Mouse (Mus musculus) midbrain, embryonic 16.5 days (tissue): ENCODE measurements around the gene Sdhd. TPM values are rescaled to one million over a fixed set of nuclear protein-coding genes. Genes with fewer than 3 reads are reported as not detected.
"Not testable (repeated sequence)": the region's sequence is repeated elsewhere in the genome, so short reads cannot be mapped to it uniquely, and the experiment has no call there.

Experiments
- ATAC-seq: fragments of 200-750 bp; cut with Nextera tagmentation; 2 replicates; pipeline ENCODE4 v1.8.0; 2017; ENCODE audit warnings: moderate TSS enrichment
- H3K27ac ChIP-seq: fragments of 300-500 bp; sonication (generic); 2 replicates; pipeline ENCODE4 v1.5.1; 2014; ENCODE audit warnings: mild to moderate bottlenecking, low read length, mixed read lengths
- H3K27me3 ChIP-seq: fragments of 300-500 bp; sonication (generic); 2 replicates; pipeline ENCODE4 v1.6.1; 2014; ENCODE audit warnings: low read depth, low read length, mixed read lengths; ENCODE audit not compliant: control insufficient read depth, insufficient read depth
- H3K36me3 ChIP-seq: fragments of 300-500 bp; sonication (generic); 2 replicates; pipeline ENCODE4 v1.6.1; 2014; ENCODE audit warnings: mild to moderate bottlenecking, low read length, moderate library complexity, mixed read lengths; ENCODE audit not compliant: control insufficient read depth, insufficient read depth
- H3K4me1 ChIP-seq: fragments of 300-500 bp; sonication (generic); 2 replicates; pipeline ENCODE4 v1.6.1; 2014; ENCODE audit warnings: mild to moderate bottlenecking, low read length, mixed read lengths; ENCODE audit not compliant: control insufficient read depth, insufficient read depth
- H3K4me2 ChIP-seq: fragments of 300-500 bp; sonication (generic); 2 replicates; pipeline ENCODE4 v1.6.1; 2014; ENCODE audit warnings: mild to moderate bottlenecking, low read length, mixed read lengths
- H3K4me3 ChIP-seq: fragments of 300-500 bp; sonication (generic); 2 replicates; pipeline ENCODE4 v1.5.1; 2014; ENCODE audit warnings: low read depth, mild to moderate bottlenecking, low read length, moderate library complexity, mixed read lengths
- H3K9ac ChIP-seq: fragments of 300-500 bp; sonication (generic); 2 replicates; pipeline ENCODE4 v1.6.1; 2014; ENCODE audit warnings: low read depth, low read length, mixed read lengths
- H3K9me3 ChIP-seq: fragments of 300-500 bp; sonication (generic); replicated peaks from 2 replicates; pipeline ENCODE4 v1.6.1; 2014; ENCODE audit warnings: mild to moderate bottlenecking, low read length, mixed read lengths; ENCODE audit not compliant: control insufficient read depth, poor library complexity, severe bottlenecking
- WGBS: fragments of 180-500 bp; shearing (Covaris S2); extraction: QIAGEN DNeasy Blood & Tissue Kit; methylation state at CpG from one replicate; pipeline ENCODE4 v1.1.7; 2014; 5-methylcytosine and 5-hydroxymethylcytosine counted together
- polyA plus RNA-seq: library from polyadenylated mRNA; unstranded; fragments of >200 nt; fragmentation: Nextera tagmentation; extraction: Ambion mirVana; gene quantifications from 2 replicates; pipeline ENCODE4 v1.2.1, GENCODE M21; 2015

Sdhd gene
- 222 and 248 TPM in 2 replicates for polyA plus RNA-seq

GRCm38 (mm10) chr9:50603189-50603997 is at the start of gene Sdhd, which contains the start of gene Timm8b:
TSS of gene Sdhd (minus strand) at chr9:50603812.
TSS of gene Timm8b (plus strand) at chr9:50603910.
- Histone ChIP-seq H3K27me3 (no peaks in the 10 kb centered on the region), H3K4me2 (peak within 1 kb of the TSS; percentile 94), H3K27ac (peak within 1 kb of the TSS; percentile 85), H3K36me3 (peaks cover 16% of the 10 kb centered on the region), H3K4me1 (peaks cover 26% of the 10 kb centered on the region), H3K9me3 (no peaks in the 10 kb centered on the region), H3K4me3 (peak within 1 kb of the TSS; percentile 76), H3K9ac (peak within 1 kb of the TSS; percentile 89)
- ATAC-seq: peak; percentile 99
- WGBS: under 1% methylated on average over 48 of the region's 48 CpGs

GRCm38 (mm10) chr9:50650503-50650902 is 46.9 kb upstream of the Sdhd start:
- no peak for ATAC-seq
- Histone ChIP-seq H3K36me3 (peaks cover 41% of the 10 kb centered on the region), H3K9me3 (no peaks in the 10 kb centered on the region), H3K27ac (no peak overlapping the region), H3K4me2 (no peak overlapping the region), H3K27me3 (no peaks in the 10 kb centered on the region), H3K4me1 (no peaks in the 10 kb centered on the region), H3K4me3 (no peak overlapping the region), H3K9ac (no peak overlapping the region)
- WGBS: 96% methylated on average over 10 of the region's 10 CpGs

- no peaks in the 10 kb centered on the region for H3K27me3 ChIP-seq
- H3K4me1 ChIP-seq: no peaks in the 10 kb centered on the region
- H3K4me2 ChIP-seq: no peak overlapping the region
- H3K9ac ChIP-seq: no peak overlapping the region
- WGBS: 83% methylated on average over 10 of the region's 10 CpGs
- no peak overlapping the region for H3K27ac ChIP-seq
- H3K4me3 ChIP-seq: no peak overlapping the region
- peaks cover 57% of the 10 kb centered on the region for H3K36me3 ChIP-seq
- no peak for ATAC-seq
- no peaks in the 10 kb centered on the region for H3K9me3 ChIP-seq
Measured at GRCm38 (mm10) chr9:50646826-50647370, 43.3 kb upstream of the Sdhd start.

- Histone ChIP-seq H3K36me3 (peaks cover 17% of the 10 kb centered on the region), H3K9ac (no peak overlapping the region), H3K4me1 (no peaks in the 10 kb centered on the region), H3K9me3 (no peaks in the 10 kb centered on the region), H3K27ac (no peak overlapping the region), H3K4me3 (no peak overlapping the region), H3K27me3 (no peaks in the 10 kb centered on the region), H3K4me2 (no peak overlapping the region)
- 96% methylated on average over 11 of the region's 11 CpGs for WGBS
- ATAC-seq: no peak
Measured at GRCm38 (mm10) chr9:50634270-50634669, 30.7 kb upstream of the Sdhd start.

GRCm38 (mm10) chr9:50633059-50633458 is 29.4 kb upstream of the Sdhd start:
- no peak overlapping the region for H3K4me3 ChIP-seq
- H3K27ac ChIP-seq: no peak overlapping the region
- ATAC-seq: no peak
- H3K27me3 ChIP-seq: no peaks in the 10 kb centered on the region
- H3K9ac ChIP-seq: no peak overlapping the region
- no peaks in the 10 kb centered on the region for H3K9me3 ChIP-seq
- WGBS: 61% methylated on average over 2 of the region's 2 CpGs
- no peaks in the 10 kb centered on the region for H3K4me1 ChIP-seq
- H3K36me3 ChIP-seq: peaks cover 16% of the 10 kb centered on the region
- no peak overlapping the region for H3K4me2 ChIP-seq

- Histone ChIP-seq H3K27ac (no peak overlapping the region), H3K9me3 (no peaks in the 10 kb centered on the region), H3K27me3 (no peaks in the 10 kb centered on the region), H3K4me3 (no peak overlapping the region), H3K36me3 (peaks cover 14% of the 10 kb centered on the region), H3K4me1 (no peaks in the 10 kb centered on the region), H3K4me2 (no peak overlapping the region), H3K9ac (no peak overlapping the region)
- 90% methylated on average over 6 of the region's 6 CpGs for WGBS
- no peak for ATAC-seq
Measured at GRCm38 (mm10) chr9:50632016-50632688, 28.5 kb upstream of the Sdhd start.

GRCm38 (mm10) chr9:50630903-50631302 is 27.3 kb upstream of the Sdhd start:
- ATAC-seq, H3K27me3 ChIP-seq, H3K4me3 ChIP-seq, H3K9ac ChIP-seq, H3K9me3 ChIP-seq, H3K27ac ChIP-seq, H3K4me1 ChIP-seq, H3K4me2 ChIP-seq: not testable (repeated sequence)
- H3K36me3 ChIP-seq: peaks cover 14% of the 10 kb centered on the region
- 95% methylated on average over 6 of the region's 8 CpGs for WGBS

- Histone ChIP-seq H3K27me3 (no peaks in the 10 kb centered on the region), H3K27ac (no peak overlapping the region), H3K4me2 (peak overlapping the region; percentile 80), H3K4me1 (peaks cover 18% of the 10 kb centered on the region), H3K36me3 (peaks cover 7% of the 10 kb centered on the region), H3K4me3 (no peak overlapping the region; the same call in 1 of the 2 replicates), H3K9ac (no peak overlapping the region), H3K9me3 (no peaks in the 10 kb centered on the region)
- no peak for ATAC-seq
- WGBS: 65% methylated on average over 9 of the region's 9 CpGs
Measured at GRCm38 (mm10) chr9:50617794-50618330, 14.2 kb upstream of the Sdhd start.
